Mouse (Mus musculus) ZHBTc4 (cell line): ENCODE results near the gene Gtf2a1l.

ENCODE experiments used
- DNase-seq: peaks from one replicate; pipeline ENCODE4 v3.0.0-alpha.2; 2011; ENCODE audit warnings: low read depth, low spot score

Gtf2a1l gene

GRCm38 (mm10) chr17:88653375-88653769, 15.1 kb upstream of the Gtf2a1l start:
- DNase-seq = no peak

- no peak for DNase-seq
These were observed 9.9 kb upstream of the Gtf2a1l start for GRCm38 (mm10) chr17:88658510-88658909.

- DNase-seq = no peak
These were observed 2.4 kb upstream of the Gtf2a1l start for GRCm38 (mm10) chr17:88666076-88666475.

GRCm38 (mm10) chr17:88669921-88670320, 1.5 kb downstream of the Gtf2a1l start:
- DNase-seq = no peak

- no peak for DNase-seq
These were observed 2.3 kb downstream of the Gtf2a1l start for GRCm38 (mm10) chr17:88670800-88671199.

GRCm38 (mm10) chr17:88675310-88676309, 7.2 kb downstream of the Gtf2a1l start:
- peak; percentile 27 for DNase-seq

- DNase-seq = no peak
These were observed 19.8 kb downstream of the Gtf2a1l start for GRCm38 (mm10) chr17:88688226-88688625.

- DNase-seq = no peak
These were observed 28.3 kb downstream of the Gtf2a1l start for GRCm38 (mm10) chr17:88696656-88697333.

GRCm38 (mm10) chr17:88700901-88701300, 32.4 kb downstream of the Gtf2a1l start:
- DNase-seq = no peak

GRCm38 (mm10) chr17:88702345-88702744, 33.9 kb downstream of the Gtf2a1l start:
- no peak for DNase-seq

GRCm38 (mm10) chr17:88703112-88703511, 34.7 kb downstream of the Gtf2a1l start:
- DNase-seq = no peak

GRCm38 (mm10) chr17:88706231-88706649, 37.8 kb downstream of the Gtf2a1l start:
- peak; percentile 71 for DNase-seq

- DNase-seq = no peak
These were observed 81.2 kb downstream of the Gtf2a1l start for GRCm38 (mm10) chr17:88749646-88750045.

- DNase-seq = peak; percentile 69
These were observed 84.5 kb downstream of the Gtf2a1l start for GRCm38 (mm10) chr17:88752827-88753471.

GRCm38 (mm10) chr17:88753472-88753857, 85.0 kb downstream of the Gtf2a1l start:
- DNase-seq = no peak

GRCm38 (mm10) chr17:88755776-88756175, 87.3 kb downstream of the Gtf2a1l start:
- DNase-seq = no peak

- no peak for DNase-seq
These were observed 89.6 kb downstream of the Gtf2a1l start for GRCm38 (mm10) chr17:88758003-88758437.

GRCm38 (mm10) chr17:88763396-88764135, 95.1 kb downstream of the Gtf2a1l start:
- no peak for DNase-seq

GRCm38 (mm10) chr17:88764136-88764485, 95.7 kb downstream of the Gtf2a1l start:
- peak; percentile 49 for DNase-seq
